Mouse (Mus musculus) kidney, embryonic 16.5 days (tissue): ENCODE data around the gene Pdgfb. TPM values are rescaled to one million over a fixed set of nuclear protein-coding genes. Genes with fewer than 3 reads are reported as not detected.

ENCODE experiments used
- ATAC-seq: fragments of 200-750 bp; cut with Nextera tagmentation; 2 replicates; pipeline ENCODE4 v1.8.0; 2017; ENCODE audit warnings: moderate TSS enrichment; ENCODE audit not compliant: low FRiP score, low TSS enrichment
- H3K27ac ChIP-seq: fragments of 300-500 bp; sonication (generic); 2 replicates; pipeline ENCODE4 v1.5.1; 2014; ENCODE audit warnings: low read length
- H3K27me3 ChIP-seq: fragments of 300-500 bp; sonication (generic); 2 replicates; pipeline ENCODE4 v1.6.1; 2014; ENCODE audit warnings: low read length, control low read depth, mixed read lengths; ENCODE audit not compliant: insufficient read depth
- H3K36me3 ChIP-seq: fragments of 300-500 bp; sonication (generic); 2 replicates; pipeline ENCODE4 v1.6.1; 2014; ENCODE audit warnings: low read length, control low read depth, mixed read lengths; ENCODE audit not compliant: insufficient read depth
- H3K4me1 ChIP-seq: fragments of 300-500 bp; sonication (generic); 2 replicates; pipeline ENCODE4 v1.6.1; 2014; ENCODE audit warnings: low read length, control low read depth, mixed read lengths; ENCODE audit not compliant: insufficient read depth
- H3K4me2 ChIP-seq: fragments of 300-500 bp; sonication (generic); replicated peaks from 2 replicates; pipeline ENCODE4 v1.6.1; 2014; ENCODE audit warnings: low read depth, low read length
- H3K4me3 ChIP-seq: fragments of 300-500 bp; sonication (generic); 2 replicates; pipeline ENCODE4 v1.5.1; 2014; ENCODE audit warnings: mild to moderate bottlenecking, low read length
- H3K9ac ChIP-seq: fragments of 300-500 bp; sonication (generic); replicated peaks from 2 replicates; pipeline ENCODE4 v1.6.1; 2014; ENCODE audit warnings: low read length
- H3K9me3 ChIP-seq: fragments of 300-500 bp; sonication (generic); 2 replicates; pipeline ENCODE4 v1.6.1; 2016; ENCODE audit warnings: low read length, control low read depth
- WGBS: fragments of 180-500 bp; shearing (Covaris S2); extraction: QIAGEN DNeasy Blood & Tissue Kit; methylation state at CpG from one replicate; pipeline ENCODE4 v1.1.7; 2014; 5-methylcytosine and 5-hydroxymethylcytosine counted together
- polyA plus RNA-seq: library from polyadenylated mRNA; unstranded; fragments of >200 nt; fragmentation: Nextera tagmentation; extraction: Ambion mirVana; gene quantifications from 2 replicates; pipeline ENCODE4 v1.2.1, GENCODE M21; 2015

Gene Pdgfb
- polyA plus RNA-seq, 1 experiment from 2014 or later: 6.2 TPM

- H3K27me3 ChIP-seq: no peaks in the 10 kb centered on the region
- H3K9ac ChIP-seq: no peak overlapping the region
- H3K36me3 ChIP-seq: no peaks in the 10 kb centered on the region
- no peaks in the 10 kb centered on the region for H3K4me1 ChIP-seq
- H3K27ac ChIP-seq: no peak overlapping the region
- 70% methylated on average over 11 of the region's 11 CpGs for WGBS
- no peak for ATAC-seq
- H3K4me3 ChIP-seq: no peak overlapping the region
- no peaks in the 10 kb centered on the region for H3K9me3 ChIP-seq
- H3K4me2 ChIP-seq: no peak overlapping the region
Measured at GRCm38 (mm10) chr15:79980716-79981115, 34.1 kb downstream of the Pdgfb start.

GRCm38 (mm10) chr15:79972186-79972585 is 42.6 kb downstream of the Pdgfb start:
- Histone ChIP-seq H3K27ac (no peak overlapping the region), H3K9me3 (no peaks in the 10 kb centered on the region), H3K27me3 (no peaks in the 10 kb centered on the region), H3K4me1 (no peaks in the 10 kb centered on the region), H3K9ac (no peak overlapping the region), H3K36me3 (no peaks in the 10 kb centered on the region), H3K4me3 (no peak overlapping the region), H3K4me2 (no peak overlapping the region)
- ATAC-seq: no peak
- 94% methylated on average over 11 of the region's 11 CpGs for WGBS

GRCm38 (mm10) chr15:79970940-79971339 is 43.8 kb downstream of the Pdgfb start, which contains the start of gene Cbx7:
TSS of gene Cbx7 (minus strand) at chr15:79971119.
- H3K27me3 ChIP-seq: no peaks in the 10 kb centered on the region
- H3K4me3 ChIP-seq: no peak within 1 kb of the TSS
- no peak within 1 kb of the TSS for H3K27ac ChIP-seq
- 93% methylated on average over 11 of the region's 11 CpGs for WGBS
- no peaks in the 10 kb centered on the region for H3K9me3 ChIP-seq
- no peaks in the 10 kb centered on the region for H3K36me3 ChIP-seq
- no peaks in the 10 kb centered on the region for H3K4me1 ChIP-seq
- no peak for ATAC-seq
- no peak within 1 kb of the TSS for H3K9ac ChIP-seq
- no peak within 1 kb of the TSS for H3K4me2 ChIP-seq

- WGBS: 97% methylated on average over 18 of the region's 18 CpGs
Measured at GRCm38 (mm10) chr15:79970491-79970890, 44.3 kb downstream of the Pdgfb start.

GRCm38 (mm10) chr15:79967346-79967745 is 47.4 kb downstream of the Pdgfb start:
- Histone ChIP-seq H3K4me3 (no peak overlapping the region), H3K9ac (no peak overlapping the region), H3K9me3 (no peaks in the 10 kb centered on the region), H3K27me3 (no peaks in the 10 kb centered on the region), H3K4me1 (no peaks in the 10 kb centered on the region), H3K36me3 (no peaks in the 10 kb centered on the region), H3K4me2 (no peak overlapping the region), H3K27ac (no peak overlapping the region)
- WGBS: 81% methylated on average over 6 of the region's 6 CpGs
- no peak for ATAC-seq

More at GRCm38 (mm10) chr15:79970491-79970890, 44.3 kb downstream of the Pdgfb start:
- Histone ChIP-seq H3K9me3 (no peaks in the 10 kb centered on the region), H3K27me3 (no peaks in the 10 kb centered on the region), H3K27ac (no peak overlapping the region), H3K4me1 (no peaks in the 10 kb centered on the region), H3K36me3 (no peaks in the 10 kb centered on the region), H3K9ac (no peak overlapping the region), H3K4me3 (no peak overlapping the region), H3K4me2 (no peak overlapping the region)
- ATAC-seq: no peak

- H3K36me3 ChIP-seq: no peaks in the 10 kb centered on the region
- no peak for ATAC-seq
- no peak overlapping the region for H3K9ac ChIP-seq
- H3K4me3 ChIP-seq: no peak overlapping the region
- 85% methylated on average over 7 of the region's 7 CpGs for WGBS
- no peak overlapping the region for H3K4me2 ChIP-seq
- no peaks in the 10 kb centered on the region for H3K4me1 ChIP-seq
- H3K27ac ChIP-seq: no peak overlapping the region
- no peaks in the 10 kb centered on the region for H3K9me3 ChIP-seq
- no peaks in the 10 kb centered on the region for H3K27me3 ChIP-seq
Measured at GRCm38 (mm10) chr15:79964376-79964775, 50.4 kb downstream of the Pdgfb start.

GRCm38 (mm10) chr15:79962661-79963060 is 52.1 kb downstream of the Pdgfb start:
- no peaks in the 10 kb centered on the region for H3K9me3 ChIP-seq
- 88% methylated on average over 18 of the region's 18 CpGs for WGBS
- no peak overlapping the region for H3K27ac ChIP-seq
- no peak overlapping the region for H3K9ac ChIP-seq
- no peak overlapping the region for H3K4me2 ChIP-seq
- no peaks in the 10 kb centered on the region for H3K4me1 ChIP-seq
- no peak for ATAC-seq
- H3K27me3 ChIP-seq: no peaks in the 10 kb centered on the region
- no peaks in the 10 kb centered on the region for H3K36me3 ChIP-seq
- H3K4me3 ChIP-seq: no peak overlapping the region

GRCm38 (mm10) chr15:79961366-79961921 is 53.3 kb downstream of the Pdgfb start:
- Histone ChIP-seq H3K27ac (no peak overlapping the region), H3K36me3 (no peaks in the 10 kb centered on the region), H3K4me1 (no peaks in the 10 kb centered on the region), H3K9me3 (no peaks in the 10 kb centered on the region), H3K27me3 (no peaks in the 10 kb centered on the region), H3K4me2 (no peak overlapping the region), H3K4me3 (no peak overlapping the region), H3K9ac (no peak overlapping the region)
- ATAC-seq: peak; percentile 55
- WGBS: 55% methylated on average over 9 of the region's 9 CpGs

GRCm38 (mm10) chr15:79958418-79958817 is 56.4 kb downstream of the Pdgfb start:
- Histone ChIP-seq H3K4me1 (no peaks in the 10 kb centered on the region), H3K9me3 (no peaks in the 10 kb centered on the region), H3K4me2 (no peak overlapping the region), H3K36me3 (no peaks in the 10 kb centered on the region), H3K27me3 (no peaks in the 10 kb centered on the region), H3K9ac (no peak overlapping the region), H3K27ac (no peak overlapping the region), H3K4me3 (no peak overlapping the region)
- 46% methylated on average over 3 of the region's 3 CpGs for WGBS
- ATAC-seq: no peak

GRCm38 (mm10) chr15:79956559-79956958 is 58.2 kb downstream of the Pdgfb start:
- no peak overlapping the region for H3K9ac ChIP-seq
- H3K36me3 ChIP-seq: no peaks in the 10 kb centered on the region
- H3K27me3 ChIP-seq: no peaks in the 10 kb centered on the region
- peaks cover 14% of the 10 kb centered on the region for H3K4me1 ChIP-seq
- no peaks in the 10 kb centered on the region for H3K9me3 ChIP-seq
- no peak overlapping the region for H3K4me2 ChIP-seq
- H3K4me3 ChIP-seq: no peak overlapping the region
- WGBS: 82% methylated on average over 8 of the region's 8 CpGs
- no peak overlapping the region for H3K27ac ChIP-seq
- ATAC-seq: no peak
